Mouse (Mus musculus) layer of hippocampus, postnatal 10 days (tissue): Measurements from ENCODE around the gene Armcx6. TPM values are rescaled to one million over a fixed set of nuclear protein-coding genes. Genes with fewer than 3 reads are reported as not detected.

Experiments
- microRNA-seq, 2 experiments: library from miRNA; unstranded; fragments of <30 nt; microRNA quantifications; one replicate each; pipeline ENCODE4 v1.2.0; 2021
- total RNA-seq, 2 experiments: library from RNA; stranded (reverse); gene quantifications; 2 replicates each; pipeline ENCODE4 v1.2.3; 2021

Gene Armcx6
- total RNA-seq, 2 experiments from 2014 or later: 9.5 to 10.4 TPM

Small RNA genes lying within 50 kb of the gene (microRNA-seq; reads per million reads assigned to microRNA genes)
- gene Mir7093: 0.45 to 1.8 reads per million in 2 experiments

Other genes with a start within 250 kb of the Armcx6 start
- gene Timm8a1, start 209.6 kb downstream of the Armcx6 start, total RNA-seq: 10 to 100 TPM; 24.4 to 27.8 TPM
- gene Btk, start 167.8 kb downstream of the Armcx6 start, total RNA-seq: 1 to 10 TPM; 1.3 to 1.5 TPM
- gene Rpl36a, start 165.8 kb downstream of the Armcx6 start, total RNA-seq: 100 to 1,000 TPM; 211 to 227 TPM
- gene Gla, start 150.3 kb downstream of the Armcx6 start, total RNA-seq: 1 to 10 TPM; 6.9 to 7.8 TPM
- gene Hnrnph2, start 150.2 kb downstream of the Armcx6 start, total RNA-seq: 100 to 1,000 TPM; 128 to 133 TPM
- 10 to 100 TPM; 51.9 to 57.1 TPM for gene Armcx4, start 64.9 kb downstream of the Armcx6 start, total RNA-seq
- 10 to 100 TPM; 54.1 to 59.5 TPM for gene Armcx1, start 33.5 kb downstream of the Armcx6 start, total RNA-seq
- 100 to 1,000 TPM in 1 of 2 experiments, 10 to 100 TPM in 1; 93.6 to 109 TPM for gene Armcx3, start 5.2 kb upstream of the Armcx6 start, total RNA-seq
- gene Armcx2, start 57.8 kb upstream of the Armcx6 start, total RNA-seq: 10 to 100 TPM; 79.1 to 88.7 TPM
- gene Nxf2, start 213.3 kb upstream of the Armcx6 start, total RNA-seq: not detected